Mouse (Mus musculus) lung, postnatal 0 days (tissue): ENCODE measurements around the gene Sec61b. TPM values are rescaled to one million over a fixed set of nuclear protein-coding genes. Genes with fewer than 3 reads are reported as not detected.

Source experiments
- ATAC-seq: fragments of 200-750 bp; cut with Nextera tagmentation; 2 replicates; pipeline ENCODE4 v1.8.0; 2017; ENCODE audit warnings: moderate library complexity
- DNase-seq: peaks from one replicate; pipeline ENCODE4 v3.0.0-alpha.2; 2016; ENCODE audit warnings: low spot score
- H3K27ac ChIP-seq: fragments of 300-500 bp; sonication (generic); 2 replicates; pipeline ENCODE4 v1.5.1; 2014; ENCODE audit warnings: antibody characterized with exemption, mild to moderate bottlenecking, low read length, mixed read lengths
- H3K27me3 ChIP-seq: fragments of 300-500 bp; sonication (generic); replicated peaks from 2 replicates; pipeline ENCODE4 v1.6.1; 2014; ENCODE audit warnings: low read length, mixed read lengths; ENCODE audit not compliant: insufficient read depth
- H3K36me3 ChIP-seq: fragments of 300-500 bp; sonication (generic); 2 replicates; pipeline ENCODE4 v1.6.1; 2014; ENCODE audit warnings: low read length, mixed read lengths; ENCODE audit not compliant: insufficient read depth
- H3K4me1 ChIP-seq: fragments of 300-500 bp; sonication (generic); 2 replicates; pipeline ENCODE4 v1.6.1; 2014; ENCODE audit warnings: antibody characterized with exemption, low read depth, low read length, mixed read lengths; ENCODE audit not compliant: insufficient read depth
- H3K4me2 ChIP-seq: fragments of 300-500 bp; sonication (generic); replicated peaks from 2 replicates; pipeline ENCODE4 v1.6.1; 2014; ENCODE audit warnings: low read depth, mild to moderate bottlenecking, low read length, moderate library complexity, mixed read lengths
- H3K4me3 ChIP-seq: fragments of 300-500 bp; sonication (generic); 2 replicates; pipeline ENCODE4 v1.5.1; 2014; ENCODE audit warnings: low read depth, low read length
- H3K9ac ChIP-seq: fragments of 300-500 bp; sonication (generic); replicated peaks from 2 replicates; pipeline ENCODE4 v1.6.1; 2014; ENCODE audit warnings: low read depth, mild to moderate bottlenecking
- H3K9me3 ChIP-seq: fragments of 300-500 bp; sonication (generic); 2 replicates; pipeline ENCODE4 v1.6.1; 2016; ENCODE audit warnings: low read length, mixed read lengths
- CTCF ChIP-seq: IDR thresholded peaks from 2 replicates; pipeline ENCODE4 v1.5.1; 2016; ENCODE audit warnings: antibody characterized with exemption, mild to moderate bottlenecking
- EP300 ChIP-seq: IDR thresholded peaks from 2 replicates; pipeline ENCODE4 v1.6.1; 2016; ENCODE audit warnings: antibody characterized with exemption, mild to moderate bottlenecking, control low read depth
- WGBS: fragments of 180-500 bp; shearing (Covaris S2); extraction: QIAGEN DNeasy Blood & Tissue Kit; methylation state at CpG from one replicate; pipeline ENCODE4 v1.1.7; 2014; 5-methylcytosine and 5-hydroxymethylcytosine counted together
- polyA plus RNA-seq: library from polyadenylated mRNA; unstranded; fragments of >200 nt; fragmentation: Nextera tagmentation; extraction: Ambion mirVana; gene quantifications from 2 replicates; pipeline ENCODE4 v1.2.1, GENCODE M21; 2015

The Sec61b gene
- polyA plus RNA-seq, 1 experiment from 2014 or later: 337 TPM

- Histone ChIP-seq H3K4me3 (no peak overlapping the region), H3K4me1 (no peaks in the 10 kb centered on the region), H3K9ac (no peak overlapping the region), H3K27me3 (no peaks in the 10 kb centered on the region), H3K27ac (no peak overlapping the region), H3K4me2 (no peak overlapping the region), H3K36me3 (no peaks in the 10 kb centered on the region), H3K9me3 (no peaks in the 10 kb centered on the region)
- 67% methylated on average over 12 of the region's 12 CpGs for WGBS
- ATAC-seq (no peak), DNase-seq (no peak)
- no peak for TF ChIP-seq CTCF
- no peak for TF ChIP-seq EP300
Measured at GRCm38 (mm10) chr4:47518551-47519181, 44.2 kb downstream of the Sec61b start.

GRCm38 (mm10) chr4:47520076-47520475, 45.6 kb downstream of the Sec61b start:
- 50% methylated on average over 4 of the region's 4 CpGs for WGBS
- Histone ChIP-seq H3K36me3 (no peaks in the 10 kb centered on the region), H3K4me3 (no peak overlapping the region), H3K9ac (no peak overlapping the region), H3K4me2 (no peak overlapping the region), H3K27ac (no peak overlapping the region), H3K27me3 (no peaks in the 10 kb centered on the region), H3K4me1 (no peaks in the 10 kb centered on the region), H3K9me3 (no peaks in the 10 kb centered on the region)
- TF ChIP-seq CTCF (no peak), EP300 (no peak)
- no peak for DNase-seq
- ATAC-seq: no peak

GRCm38 (mm10) chr4:47521884-47522605, 47.6 kb downstream of the Sec61b start:
- DNase-seq (peak; percentile 52), ATAC-seq (no peak)
- TF ChIP-seq EP300 (no peak), CTCF (peak; percentile 62)

GRCm38 (mm10) chr4:47529866-47530265, 55.4 kb downstream of the Sec61b start:
- H3K36me3 ChIP-seq: no peaks in the 10 kb centered on the region
- no peak overlapping the region for H3K9ac ChIP-seq
- no peak overlapping the region for H3K4me3 ChIP-seq
- H3K4me1 ChIP-seq: no peaks in the 10 kb centered on the region
- TF ChIP-seq CTCF: no peak
- no peak for TF ChIP-seq EP300
- 67% methylated on average over 4 of the region's 4 CpGs for WGBS
- ATAC-seq (no peak), DNase-seq (no peak)
- H3K4me2 ChIP-seq: no peak overlapping the region
- H3K9me3 ChIP-seq: no peaks in the 10 kb centered on the region
- no peak overlapping the region for H3K27ac ChIP-seq
- H3K27me3 ChIP-seq: no peaks in the 10 kb centered on the region

More at GRCm38 (mm10) chr4:47521884-47522605, 47.6 kb downstream of the Sec61b start:
- H3K27me3 ChIP-seq: no peaks in the 10 kb centered on the region
- no peak overlapping the region for H3K27ac ChIP-seq
- no peaks in the 10 kb centered on the region for H3K9me3 ChIP-seq
- no peaks in the 10 kb centered on the region for H3K4me1 ChIP-seq
- H3K36me3 ChIP-seq: no peaks in the 10 kb centered on the region
- H3K4me2 ChIP-seq: no peak overlapping the region
- WGBS: 56% methylated on average over 6 of the region's 6 CpGs
- H3K4me3 ChIP-seq: no peak overlapping the region
- H3K9ac ChIP-seq: no peak overlapping the region

Other genes with a start within 250 kb of the Sec61b start
- gene Tgfbr1, start 121.4 kb upstream of the Sec61b start, polyA plus RNA-seq: 12.8 and 14.6 TPM in 2 replicates
- 21.2 and 21.9 TPM in 2 replicates for gene Alg2, start 325 bp upstream of the Sec61b start, polyA plus RNA-seq